Mouse (Mus musculus): ENCODE measurements around the gene Ptgfrn. TPM values are rescaled to one million over a fixed set of nuclear protein-coding genes. Genes with fewer than 3 reads are reported as not detected.
A peak's percentile ranks its signal among the peaks of the same experiment; 100 is the strongest.

The Ptgfrn gene
- polyA plus RNA-seq, 1 experiment from 2014 or later: 4.0 TPM

GRCm38 (mm10) chr3:101134861-101135260 lies 24.8 kb upstream of the Ptgfrn start:
- Histone ChIP-seq H3K36me3 (ENCODE audit: poor library complexity, severe bottlenecking) (no peaks in the 10 kb centered on the region), H3K27ac (no peak overlapping the region), H3K4me2 (no peak overlapping the region), H3K9me3 (replicated peaks) (no peaks in the 10 kb centered on the region), H3K4me1 (peaks cover 9% of the 10 kb centered on the region; the same call in 1 of the 2 replicates), H3K9ac (no peak overlapping the region), H3K27me3 (no peaks in the 10 kb centered on the region), H3K4me3 (no peak overlapping the region)
- ATAC-seq: no peak
- 94% methylated on average over 9 of the region's 9 CpGs for WGBS

- no peaks in the 10 kb centered on the region for H3K36me3 ChIP-seq (ENCODE audit: poor library complexity, severe bottlenecking)
- no peaks in the 10 kb centered on the region for H3K27me3 ChIP-seq
- H3K9ac ChIP-seq: no peak overlapping the region
- no peak overlapping the region for H3K27ac ChIP-seq
- WGBS: 91% methylated on average over 6 of the region's 6 CpGs
- no peak overlapping the region for H3K4me2 ChIP-seq
- no peaks in the 10 kb centered on the region for H3K9me3 ChIP-seq (replicated peaks)
- H3K4me1 ChIP-seq: peaks cover 9% of the 10 kb centered on the region; the same call in 1 of the 2 replicates
- H3K4me3 ChIP-seq: no peak overlapping the region
- no peak for ATAC-seq
These were observed 22.9 kb upstream of the Ptgfrn start for GRCm38 (mm10) chr3:101132981-101133380.

GRCm38 (mm10) chr3:101131772-101132171 lies 21.7 kb upstream of the Ptgfrn start:
- WGBS: 92% methylated on average over 5 of the region's 5 CpGs
- no peak overlapping the region for H3K27ac ChIP-seq
- ATAC-seq: no peak

GRCm38 (mm10) chr3:101130526-101130925 lies 20.4 kb upstream of the Ptgfrn start:
- no peaks in the 10 kb centered on the region for H3K27me3 ChIP-seq
- 3% methylated on average over 11 of the region's 11 CpGs for WGBS
- no peaks in the 10 kb centered on the region for H3K36me3 ChIP-seq (ENCODE audit: poor library complexity, severe bottlenecking)
- H3K4me3 ChIP-seq: no peak overlapping the region
- H3K4me1 ChIP-seq: peaks cover 4% of the 10 kb centered on the region; the same call in 1 of the 2 replicates
- no peak for ATAC-seq
- H3K27ac ChIP-seq: no peak overlapping the region
- H3K9me3 ChIP-seq (replicated peaks): no peaks in the 10 kb centered on the region
- H3K4me2 ChIP-seq: peak overlapping the region; percentile 34; the same call in 1 of the 2 replicates
- H3K9ac ChIP-seq: no peak overlapping the region

More at GRCm38 (mm10) chr3:101131772-101132171, 21.7 kb upstream of the Ptgfrn start:
- Histone ChIP-seq H3K9ac (no peak overlapping the region), H3K4me3 (no peak overlapping the region), H3K36me3 (ENCODE audit: poor library complexity, severe bottlenecking) (no peaks in the 10 kb centered on the region), H3K9me3 (replicated peaks) (no peaks in the 10 kb centered on the region), H3K27me3 (no peaks in the 10 kb centered on the region), H3K4me1 (peaks cover 9% of the 10 kb centered on the region; the same call in 1 of the 2 replicates), H3K4me2 (no peak overlapping the region)

GRCm38 (mm10) chr3:101129620-101130019 lies 19.5 kb upstream of the Ptgfrn start:
- Histone ChIP-seq H3K9ac (no peak overlapping the region), H3K4me3 (no peak overlapping the region), H3K27ac (no peak overlapping the region), H3K27me3 (no peaks in the 10 kb centered on the region), H3K9me3 (replicated peaks) (no peaks in the 10 kb centered on the region), H3K4me2 (no peak overlapping the region), H3K36me3 (ENCODE audit: poor library complexity, severe bottlenecking) (no peaks in the 10 kb centered on the region), H3K4me1 (peaks cover 4% of the 10 kb centered on the region; the same call in 1 of the 2 replicates)
- no peak for ATAC-seq
- 77% methylated on average over 3 of the region's 3 CpGs for WGBS

- Histone ChIP-seq H3K27me3 (no peaks in the 10 kb centered on the region), H3K27ac (no peak overlapping the region), H3K9ac (no peak overlapping the region), H3K4me2 (no peak overlapping the region), H3K9me3 (replicated peaks) (no peaks in the 10 kb centered on the region), H3K36me3 (ENCODE audit: poor library complexity, severe bottlenecking) (no peaks in the 10 kb centered on the region), H3K4me3 (no peak overlapping the region), H3K4me1 (peaks cover 4% of the 10 kb centered on the region; the same call in 1 of the 2 replicates)
- no peak for ATAC-seq
These were observed 19.0 kb upstream of the Ptgfrn start for GRCm38 (mm10) chr3:101129090-101129489.

GRCm38 (mm10) chr3:101127766-101128165 lies 17.7 kb upstream of the Ptgfrn start:
- no peak overlapping the region for H3K4me3 ChIP-seq
- H3K4me2 ChIP-seq: no peak overlapping the region
- H3K27ac ChIP-seq: no peak overlapping the region
- no peaks in the 10 kb centered on the region for H3K9me3 ChIP-seq (replicated peaks)
- ATAC-seq: no peak
- H3K4me1 ChIP-seq: peaks cover 4% of the 10 kb centered on the region; the same call in 1 of the 2 replicates
- 82% methylated on average over 2 of the region's 2 CpGs for WGBS
- no peaks in the 10 kb centered on the region for H3K27me3 ChIP-seq
- no peak overlapping the region for H3K9ac ChIP-seq
- no peaks in the 10 kb centered on the region for H3K36me3 ChIP-seq (ENCODE audit: poor library complexity, severe bottlenecking)

- no peak for ATAC-seq
- Histone ChIP-seq H3K9ac (no peak overlapping the region), H3K9me3 (replicated peaks) (no peaks in the 10 kb centered on the region), H3K4me3 (no peak overlapping the region), H3K36me3 (ENCODE audit: poor library complexity, severe bottlenecking) (no peaks in the 10 kb centered on the region), H3K27ac (no peak overlapping the region), H3K4me1 (no peaks in the 10 kb centered on the region), H3K4me2 (no peak overlapping the region), H3K27me3 (no peaks in the 10 kb centered on the region)
- 93% methylated on average over 5 of the region's 5 CpGs for WGBS
These were observed 14.6 kb upstream of the Ptgfrn start for GRCm38 (mm10) chr3:101124716-101125115.

- Histone ChIP-seq H3K9me3 (replicated peaks) (no peaks in the 10 kb centered on the region), H3K4me3 (no peak overlapping the region), H3K4me2 (no peak overlapping the region), H3K27ac (no peak overlapping the region), H3K27me3 (no peaks in the 10 kb centered on the region), H3K9ac (no peak overlapping the region), H3K4me1 (no peaks in the 10 kb centered on the region), H3K36me3 (ENCODE audit: poor library complexity, severe bottlenecking) (no peaks in the 10 kb centered on the region)
- no peak for ATAC-seq
- WGBS: 88% methylated on average over 3 of the region's 3 CpGs
These were observed 12.4 kb upstream of the Ptgfrn start for GRCm38 (mm10) chr3:101122479-101122878.

- Histone ChIP-seq H3K4me3 (no peak overlapping the region), H3K27me3 (no peaks in the 10 kb centered on the region), H3K4me2 (no peak overlapping the region), H3K9me3 (replicated peaks) (no peaks in the 10 kb centered on the region), H3K36me3 (ENCODE audit: poor library complexity, severe bottlenecking) (no peaks in the 10 kb centered on the region), H3K9ac (no peak overlapping the region), H3K4me1 (peaks cover 13% of the 10 kb centered on the region), H3K27ac (no peak overlapping the region)
- 95% methylated on average over 11 of the region's 11 CpGs for WGBS
- no peak for ATAC-seq
These were observed 7.7 kb upstream of the Ptgfrn start for GRCm38 (mm10) chr3:101117774-101118173.

GRCm38 (mm10) chr3:101117386-101117749 lies 7.3 kb upstream of the Ptgfrn start:
- ATAC-seq: peak; percentile 23
- 95% methylated on average over 8 of the region's 8 CpGs for WGBS
- Histone ChIP-seq H3K9me3 (replicated peaks) (no peaks in the 10 kb centered on the region), H3K4me3 (no peak overlapping the region), H3K36me3 (ENCODE audit: poor library complexity, severe bottlenecking) (no peaks in the 10 kb centered on the region), H3K4me1 (peaks cover 17% of the 10 kb centered on the region), H3K9ac (no peak overlapping the region), H3K27me3 (no peaks in the 10 kb centered on the region), H3K4me2 (no peak overlapping the region), H3K27ac (0 out of 2 replicates have a peak overlapping the region, but pooled peaks have one; percentile 55)

GRCm38 (mm10) chr3:101116431-101117385 lies 6.6 kb upstream of the Ptgfrn start:
- ATAC-seq: peak; percentile 74
- no peaks in the 10 kb centered on the region for H3K27me3 ChIP-seq
- no peaks in the 10 kb centered on the region for H3K36me3 ChIP-seq (ENCODE audit: poor library complexity, severe bottlenecking)
- H3K9me3 ChIP-seq (replicated peaks): no peaks in the 10 kb centered on the region
- no peak overlapping the region for H3K9ac ChIP-seq
- 47% methylated on average over 25 of the region's 25 CpGs for WGBS
- peaks cover 23% of the 10 kb centered on the region for H3K4me1 ChIP-seq
- no peak overlapping the region for H3K4me3 ChIP-seq
- H3K4me2 ChIP-seq: peak overlapping the region; percentile 30
- H3K27ac ChIP-seq: peak overlapping the region; percentile 55
